ENCODE assay signal across 20 mouse cellular contexts in the genomic region with DNA sequence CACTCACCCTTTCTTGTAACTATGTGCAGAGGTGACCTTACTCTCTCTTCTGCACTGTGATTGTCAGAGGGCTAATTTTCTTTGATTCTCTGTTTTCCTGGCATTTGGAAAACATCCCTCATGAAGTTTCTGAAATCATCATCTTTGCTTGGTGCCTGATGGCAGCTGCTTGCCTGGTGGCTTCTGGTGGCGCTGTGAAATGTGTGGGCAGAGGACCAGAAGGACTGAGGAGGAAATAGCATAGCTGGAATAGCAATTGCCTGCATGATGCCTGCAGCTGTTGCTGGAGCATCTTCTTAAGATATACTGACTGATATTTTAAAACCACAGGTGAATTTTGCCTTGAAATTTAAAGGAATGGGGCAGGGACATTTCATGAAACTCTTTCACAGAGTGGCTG.
DNase-seq lines count a peak whose midpoint lies in the region; ATAC-seq and TF ChIP-seq lines count a peak whose summit lies in the region.
"Had no signal": no experiment of that assay in that cellular context is flagged by ENCODE, and none has a peak within 500 bp of the region (broad histone marks: within the 10 kb centered on the region; RNA-seq: fewer than 3 reads in every experiment).

No protein-coding gene starts in this region.

- H3K4me2 ChIP-seq in forebrain, postnatal 0 days (ENCODE audit: low read depth): no peak overlapping the region
- H3K4me2 ChIP-seq: embryonic facial prominence, embryonic 12.5 days; heart, embryonic 13.5 days; hindbrain, embryonic 15.5 days; limb, embryonic 15.5 days had no signal

- H3K9me3 ChIP-seq in forebrain, postnatal 0 days (ENCODE audit: low read length): no peaks in the 10 kb centered on the region
- H3K9me3 ChIP-seq: hindbrain, embryonic 15.5 days; limb, embryonic 15.5 days had no signal

- no peaks in the 10 kb centered on the region for H3K27me3 ChIP-seq in forebrain, postnatal 0 days (ENCODE audit: insufficient read depth, low read length)
- H3K27me3 ChIP-seq: embryonic facial prominence, embryonic 12.5 days; heart, embryonic 13.5 days; limb, embryonic 15.5 days had no signal

- peak; percentile 93 for DNase-seq in brain, adult 2 months (ENCODE audit: low read depth, low spot score)
- peak; percentile 41 to 42 for DNase-seq in frontal cortex, postnatal 14 days (ENCODE audit: low spot score in 2 of 2)
- peak; percentile 49 for DNase-seq in layer of hippocampus, postnatal 36 days
- DNase-seq in left cerebral cortex, postnatal 36 days (ENCODE audit: low spot score in 2 of 2): peak; percentile 71
- no peak for DNase-seq in thymus, postnatal 10 days (ENCODE audit: low spot score in 2 of 2)
- DNase-seq in forebrain, postnatal 0 days: no peak
- DNase-seq in gastrocnemius, postnatal 4 days (ENCODE audit: low spot score in 2 of 2): no peak
- no peak for DNase-seq in adrenal gland, postnatal 25 days
- DNase-seq: adrenal gland, adult 2 months; cerebellum, adult 11 months; cerebellum, postnatal 36 days; heart, postnatal 36 days; kidney, postnatal 10 days; thymus, postnatal 25 days had no signal

- ATAC-seq in forebrain, postnatal 0 days: no peak
- ATAC-seq: intestine, embryonic 16.5 days had no signal

- H3K4me3 ChIP-seq in forebrain, postnatal 0 days (ENCODE audit: low read depth, low read length): no peak overlapping the region
- H3K4me3 ChIP-seq: embryonic facial prominence, embryonic 12.5 days; heart, embryonic 13.5 days; hindbrain, embryonic 15.5 days; limb, embryonic 15.5 days had no signal

- WGBS in forebrain, postnatal 0 days: 94% methylated on average over 1 of the region's 1 CpGs

- H3K4me1 ChIP-seq in forebrain, postnatal 0 days (ENCODE audit: insufficient read depth): no peaks in the 10 kb centered on the region
- H3K4me1 ChIP-seq: embryonic facial prominence, embryonic 12.5 days; heart, embryonic 13.5 days; limb, embryonic 15.5 days had no signal

- no peak for TF ChIP-seq CTCF in forebrain, postnatal 0 days (IDR thresholded peaks at IDR 0.05; ENCODE audit: low read depth)

- H3K9ac ChIP-seq in forebrain, postnatal 0 days: no peak overlapping the region
- H3K9ac ChIP-seq: embryonic facial prominence, embryonic 12.5 days; heart, embryonic 13.5 days; hindbrain, embryonic 15.5 days; limb, embryonic 15.5 days had no signal

- H3K36me3 ChIP-seq in forebrain, postnatal 0 days (ENCODE audit: insufficient read depth): no peaks in the 10 kb centered on the region
- H3K36me3 ChIP-seq: embryonic facial prominence, embryonic 12.5 days; heart, embryonic 13.5 days; hindbrain, embryonic 15.5 days; limb, embryonic 15.5 days had no signal

- intact Hi-C loops in left cerebral cortex, postnatal 36 days (cut with DNase I): loop anchor here (5.0 to 10.0 kb wide), 3 partner anchors 67 to 820 kb away; a partner anchor contains a TSS

- H3K27ac ChIP-seq in forebrain, postnatal 0 days (ENCODE audit: low read depth, low read length): no peak overlapping the region
- H3K27ac ChIP-seq: embryonic facial prominence, embryonic 12.5 days; heart, embryonic 13.5 days; hindbrain, embryonic 15.5 days; limb, embryonic 15.5 days; stomach, postnatal 0 days had no signal

Comparison
In these comparisons a context has a peak if more than half of its experiments do, and no peak if none do; other contexts are left out.
1. DNase-seq: peak in brain, adult 2 months (single experiment), frontal cortex, postnatal 14 days (2 of 2), layer of hippocampus, postnatal 36 days (2 of 2) and left cerebral cortex, postnatal 36 days (2 of 2); none in thymus, postnatal 10 days (0 of 2), forebrain, postnatal 0 days (single experiment), gastrocnemius, postnatal 4 days (0 of 2) and adrenal gland, postnatal 25 days (single experiment).